Mouse (Mus musculus) lung, embryonic 16.5 days (tissue): ENCODE results near the gene Zdhhc7. TPM values are rescaled to one million over a fixed set of nuclear protein-coding genes. Genes with fewer than 3 reads are reported as not detected.

Experiments
- ATAC-seq: fragments of 200-750 bp; cut with Nextera tagmentation; 2 replicates; pipeline ENCODE4 v1.8.0; 2017; ENCODE audit warnings: low read depth, mild to moderate bottlenecking, moderate library complexity
- H3K27ac ChIP-seq: fragments of 300-500 bp; sonication (generic); 2 replicates; pipeline ENCODE4 v1.5.1; 2014; ENCODE audit warnings: mild to moderate bottlenecking, control low read depth, low read length
- H3K27me3 ChIP-seq: fragments of 300-500 bp; sonication (generic); 2 replicates; pipeline ENCODE4 v1.6.1; 2014; ENCODE audit warnings: low read depth, low read length, mixed read lengths; ENCODE audit not compliant: control insufficient read depth, insufficient read depth
- H3K36me3 ChIP-seq: fragments of 300-500 bp; sonication (generic); 2 replicates; pipeline ENCODE4 v1.6.1; 2014; ENCODE audit warnings: low read length; ENCODE audit not compliant: control insufficient read depth, insufficient read depth
- H3K4me1 ChIP-seq: fragments of 300-500 bp; sonication (generic); replicated peaks from 2 replicates; pipeline ENCODE4 v1.6.1; 2014; ENCODE audit warnings: low read length, mixed read lengths; ENCODE audit not compliant: control insufficient read depth, insufficient read depth
- H3K4me2 ChIP-seq: fragments of 300-500 bp; sonication (generic); 2 replicates; pipeline ENCODE4 v1.6.1; 2014; ENCODE audit warnings: low read depth, low read length, control low read depth
- H3K4me3 ChIP-seq: fragments of 300-500 bp; sonication (generic); 2 replicates; pipeline ENCODE4 v1.5.1; 2014; ENCODE audit warnings: mild to moderate bottlenecking, low read length, control low read depth
- H3K9ac ChIP-seq: fragments of 300-500 bp; sonication (generic); 2 replicates; pipeline ENCODE4 v1.6.1; 2014; ENCODE audit warnings: low read length, control low read depth
- H3K9me3 ChIP-seq: fragments of 300-500 bp; sonication (generic); 2 replicates; pipeline ENCODE4 v1.6.1; 2016; ENCODE audit warnings: low read length; ENCODE audit not compliant: control insufficient read depth
- WGBS: fragments of 180-500 bp; shearing (Covaris S2); extraction: QIAGEN DNeasy Blood & Tissue Kit; methylation state at CpG from one replicate; pipeline ENCODE4 v1.1.7; 2014; 5-methylcytosine and 5-hydroxymethylcytosine counted together
- polyA plus RNA-seq: library from polyadenylated mRNA; unstranded; fragments of >200 nt; fragmentation: Nextera tagmentation; extraction: Ambion mirVana; gene quantifications from 2 replicates; pipeline ENCODE4 v1.2.1, GENCODE M21; 2015

Gene Zdhhc7
- polyA plus RNA-seq, 1 experiment from 2014 or later: 35.3 TPM

DNA sequence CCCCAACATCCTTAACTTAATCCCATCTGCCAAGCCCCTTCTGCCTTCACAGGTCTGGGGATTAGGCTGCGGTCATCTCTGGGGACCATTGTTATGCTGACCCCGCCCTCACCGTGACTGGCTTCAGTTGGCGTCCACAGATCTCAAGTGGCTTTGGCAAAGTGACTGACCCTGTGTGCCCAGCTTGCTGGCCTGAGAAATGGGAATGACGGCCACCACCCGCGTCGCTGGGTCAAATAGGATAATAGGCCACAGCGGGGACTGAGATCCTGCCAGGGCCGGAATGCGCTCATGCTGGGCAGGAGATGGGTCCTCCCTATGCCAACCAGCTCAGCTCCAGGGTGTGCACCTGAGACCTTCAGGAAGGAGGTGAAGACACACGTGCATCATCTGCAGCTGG is 62.5 kb downstream of the Zdhhc7 start:
- H3K36me3 ChIP-seq: no peaks in the 10 kb centered on the region
- H3K4me2 ChIP-seq: no peak overlapping the region
- no peak overlapping the region for H3K27ac ChIP-seq
- H3K4me3 ChIP-seq: no peak overlapping the region
- WGBS: 86% methylated on average over 12 of the region's 12 CpGs
- no peaks in the 10 kb centered on the region for H3K27me3 ChIP-seq
- H3K9ac ChIP-seq: no peak overlapping the region
- peaks cover 11% of the 10 kb centered on the region for H3K4me1 ChIP-seq
- no peaks in the 10 kb centered on the region for H3K9me3 ChIP-seq
- ATAC-seq: no peak

- Histone ChIP-seq H3K9me3 (no peaks in the 10 kb centered on the region), H3K27ac (no peak overlapping the region), H3K4me2 (no peak overlapping the region), H3K4me3 (no peak overlapping the region), H3K4me1 (peaks cover 11% of the 10 kb centered on the region), H3K36me3 (no peaks in the 10 kb centered on the region), H3K27me3 (no peaks in the 10 kb centered on the region), H3K9ac (no peak overlapping the region)
- ATAC-seq: no peak
- 76% methylated on average over 8 of the region's 8 CpGs for WGBS
Measured at GRCm38 (mm10) chr8:120037611-120038010, 63.7 kb downstream of the Zdhhc7 start.

GRCm38 (mm10) chr8:120037199-120037598 is 64.1 kb downstream of the Zdhhc7 start:
- H3K36me3 ChIP-seq: no peaks in the 10 kb centered on the region
- H3K4me1 ChIP-seq: peaks cover 11% of the 10 kb centered on the region
- H3K27me3 ChIP-seq: no peaks in the 10 kb centered on the region
- 53% methylated on average over 15 of the region's 15 CpGs for WGBS
- ATAC-seq: no peak
- no peak overlapping the region for H3K9ac ChIP-seq
- no peak overlapping the region for H3K4me3 ChIP-seq
- no peak overlapping the region for H3K27ac ChIP-seq
- no peaks in the 10 kb centered on the region for H3K9me3 ChIP-seq
- no peak overlapping the region for H3K4me2 ChIP-seq

GRCm38 (mm10) chr8:120036578-120036977 is 64.7 kb downstream of the Zdhhc7 start:
- H3K9me3 ChIP-seq: no peaks in the 10 kb centered on the region
- H3K9ac ChIP-seq: no peak overlapping the region
- peaks cover 11% of the 10 kb centered on the region for H3K4me1 ChIP-seq
- H3K27me3 ChIP-seq: no peaks in the 10 kb centered on the region
- no peak overlapping the region for H3K4me3 ChIP-seq
- no peaks in the 10 kb centered on the region for H3K36me3 ChIP-seq
- no peak for ATAC-seq
- no peak overlapping the region for H3K4me2 ChIP-seq
- WGBS: 71% methylated on average over 4 of the region's 4 CpGs
- no peak overlapping the region for H3K27ac ChIP-seq

- no peaks in the 10 kb centered on the region for H3K9me3 ChIP-seq
- no peak overlapping the region for H3K27ac ChIP-seq
- H3K27me3 ChIP-seq: no peaks in the 10 kb centered on the region
- H3K9ac ChIP-seq: no peak overlapping the region
- no peak overlapping the region for H3K4me3 ChIP-seq
- H3K36me3 ChIP-seq: no peaks in the 10 kb centered on the region
- ATAC-seq: no peak
- 16% methylated on average over 9 of the region's 9 CpGs for WGBS
- no peak overlapping the region for H3K4me2 ChIP-seq
- H3K4me1 ChIP-seq: peaks cover 9% of the 10 kb centered on the region
Measured at GRCm38 (mm10) chr8:120036111-120036510, 65.2 kb downstream of the Zdhhc7 start.

GRCm38 (mm10) chr8:120034471-120034870 is 66.8 kb downstream of the Zdhhc7 start:
- H3K27ac ChIP-seq: no peak overlapping the region
- 0 out of 2 replicates have a peak, but pooled peaks have one; percentile 19 for ATAC-seq
- H3K4me1 ChIP-seq: peaks cover 3% of the 10 kb centered on the region
- H3K4me3 ChIP-seq: no peak overlapping the region
- no peak overlapping the region for H3K4me2 ChIP-seq
- no peaks in the 10 kb centered on the region for H3K9me3 ChIP-seq
- no peaks in the 10 kb centered on the region for H3K27me3 ChIP-seq
- no peak overlapping the region for H3K9ac ChIP-seq
- 40% methylated on average over 6 of the region's 6 CpGs for WGBS
- no peaks in the 10 kb centered on the region for H3K36me3 ChIP-seq

DNA sequence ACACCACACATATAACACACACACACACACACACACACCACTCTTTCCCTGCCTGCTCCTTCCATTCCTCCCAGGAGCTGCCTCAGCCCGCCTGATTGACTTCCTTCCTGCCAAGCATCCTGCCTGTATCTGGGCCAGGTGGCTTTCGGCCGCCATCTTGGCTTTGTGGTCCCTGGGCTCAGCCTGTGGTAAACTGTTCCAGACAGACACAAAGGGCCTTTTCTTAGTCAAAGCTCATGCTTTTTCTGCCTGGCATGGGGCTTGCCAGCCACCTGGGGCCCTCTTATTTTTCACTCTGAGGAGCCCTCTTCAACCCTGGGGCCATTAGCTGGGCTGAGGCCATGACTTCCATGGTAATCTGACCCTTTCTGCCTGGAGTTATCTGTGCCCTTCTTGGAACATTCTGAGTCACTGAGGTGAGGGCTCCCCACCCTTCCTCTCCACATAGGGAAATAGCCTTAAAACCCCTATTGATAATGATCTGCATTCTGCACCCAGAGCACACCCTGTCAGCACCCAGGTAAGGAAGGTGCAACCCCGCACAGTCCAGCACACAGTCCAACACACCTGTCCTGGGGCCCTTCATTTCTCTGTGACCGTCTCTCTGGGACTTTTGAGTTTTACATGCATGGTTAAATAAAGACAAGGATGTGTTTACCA is 68.6 kb downstream of the Zdhhc7 start:
- no peak overlapping the region for H3K27ac ChIP-seq
- no peak overlapping the region for H3K4me2 ChIP-seq
- 83% methylated on average over 5 of the region's 5 CpGs for WGBS
- H3K4me3 ChIP-seq: no peak overlapping the region
- H3K36me3 ChIP-seq: no peaks in the 10 kb centered on the region
- ATAC-seq: no peak
- H3K9me3 ChIP-seq: no peaks in the 10 kb centered on the region
- no peak overlapping the region for H3K9ac ChIP-seq
- no peaks in the 10 kb centered on the region for H3K27me3 ChIP-seq
- no peaks in the 10 kb centered on the region for H3K4me1 ChIP-seq

Other genes with a start within 250 kb of the Zdhhc7 start
- gene Klhl36, start 239.2 kb downstream of the Zdhhc7 start, polyA plus RNA-seq: 14.5 and 15.0 TPM in 2 replicates
- 120 and 122 TPM in 2 replicates for gene Usp10, start 191.1 kb downstream of the Zdhhc7 start, polyA plus RNA-seq
- gene Gm20388, start 190.6 kb downstream of the Zdhhc7 start, polyA plus RNA-seq: 10.3 TPM in 1 of 2 replicates, not detected in the other
- 8.4 and 9.3 TPM in 2 replicates for gene Crispld2, start 109.0 kb downstream of the Zdhhc7 start, polyA plus RNA-seq
- 8.5 and 10.4 TPM in 2 replicates for gene 6430548M08Rik, start 12.7 kb upstream of the Zdhhc7 start, polyA plus RNA-seq
- 2.7 and 4.0 TPM in 2 replicates for gene Fam92b, start 76.0 kb upstream of the Zdhhc7 start, polyA plus RNA-seq
- 10.2 and 10.9 TPM in 2 replicates for gene Gse1, start 127.0 kb upstream of the Zdhhc7 start, polyA plus RNA-seq